Mouse (Mus musculus) WW6 (cell line): Measurements from ENCODE around the gene Tcf12.

Source experiments
- DNase-seq: peaks from one replicate; pipeline ENCODE4 v3.0.0-alpha.2; 2013; ENCODE audit warnings: low read depth, low spot score

Tcf12 gene

GRCm38 (mm10) chr9:71805646-71806421 lies 305.8 kb downstream of the Tcf12 start:
- DNase-seq: no peak

GRCm38 (mm10) chr9:71804116-71804515 lies 307.6 kb downstream of the Tcf12 start:
- no peak for DNase-seq

GRCm38 (mm10) chr9:71803281-71803680 lies 308.4 kb downstream of the Tcf12 start:
- no peak for DNase-seq

- DNase-seq: no peak
Observed at GRCm38 (mm10) chr9:71799598-71799997, 312.1 kb downstream of the Tcf12 start.

- no peak for DNase-seq
Observed at GRCm38 (mm10) chr9:71798176-71798575, 313.5 kb downstream of the Tcf12 start.
